In the genomic region with DNA sequence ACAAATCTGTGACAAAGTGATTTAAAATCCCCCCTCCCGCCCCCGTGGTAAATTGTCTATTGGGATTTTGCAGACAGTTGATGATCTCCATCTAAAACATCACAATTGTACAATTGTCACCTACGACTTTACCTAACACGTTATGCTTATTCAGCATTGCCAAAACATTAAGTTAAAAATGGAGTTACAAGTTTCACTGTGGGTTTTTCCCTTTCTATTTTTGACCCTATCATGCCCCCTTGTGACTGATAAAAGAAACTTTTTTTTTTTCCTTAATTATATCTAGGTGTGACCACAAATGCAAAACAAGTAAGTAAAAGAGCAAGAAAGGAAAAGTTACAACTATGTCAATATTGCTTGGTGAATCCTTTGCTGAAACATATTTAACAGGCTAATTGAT, we compare ENCODE assay signal across 20 mouse cellular contexts.
DNase-seq lines count a peak whose midpoint lies in the region; ATAC-seq and TF ChIP-seq lines count a peak whose summit lies in the region.
"Had no signal": no experiment of that assay in that cellular context is flagged by ENCODE, and none has a peak within 500 bp of the region (broad histone marks: within the 10 kb centered on the region; RNA-seq: fewer than 3 reads in every experiment).

No protein-coding gene starts in this region.

- H3K4me3 ChIP-seq in kidney, embryonic 15.5 days (replicated peaks): 0 out of 2 replicates have a peak overlapping the region, but pooled peaks have one; percentile 18
- no peak overlapping the region for H3K4me3 ChIP-seq in MEL (ENCODE audit: control insufficient read depth in 1 of 2, insufficient read depth in 1 of 2, low read depth in 2 of 2, low read length in 2 of 2)
- peak overlapping the region; percentile 14; the same call in 1 of the 2 replicates for H3K4me3 ChIP-seq in embryonic facial prominence, embryonic 14.5 days (ENCODE audit: low read depth, low read length)
- no peak overlapping the region for H3K4me3 ChIP-seq in left cerebral cortex, adult 2 months
- H3K4me3 ChIP-seq in hindbrain, embryonic 13.5 days: no peak overlapping the region
- H3K4me3 ChIP-seq: embryonic facial prominence, embryonic 12.5 days; megakaryocyte, embryonic 14.5 days; midbrain, embryonic 15.5 days; neural tube, embryonic 15.5 days had no signal

- no peaks in the 10 kb centered on the region for H3K4me1 ChIP-seq in kidney, embryonic 15.5 days
- H3K4me1 ChIP-seq in MEL (ENCODE audit: control insufficient read depth in 1 of 2, insufficient read depth in 2 of 2, low read length in 2 of 2): no peaks in the 10 kb centered on the region
- no peaks in the 10 kb centered on the region; the same call in 1 of the 2 replicates for H3K4me1 ChIP-seq in embryonic facial prominence, embryonic 14.5 days (ENCODE audit: control insufficient read depth, insufficient read depth, low read length)
- H3K4me1 ChIP-seq in hindbrain, embryonic 13.5 days (replicated peaks): no peaks in the 10 kb centered on the region
- H3K4me1 ChIP-seq: embryonic facial prominence, embryonic 12.5 days; megakaryocyte, embryonic 14.5 days; midbrain, embryonic 15.5 days; neural tube, embryonic 15.5 days had no signal

- H3K4me2 ChIP-seq in kidney, embryonic 15.5 days: 0 out of 2 replicates have a peak overlapping the region, but pooled peaks have one; percentile 5
- H3K4me2 ChIP-seq in embryonic facial prominence, embryonic 14.5 days (ENCODE audit: low read depth, low read length): no peak overlapping the region
- H3K4me2 ChIP-seq in hindbrain, embryonic 13.5 days: no peak overlapping the region
- H3K4me2 ChIP-seq: embryonic facial prominence, embryonic 12.5 days; midbrain, embryonic 15.5 days; neural tube, embryonic 15.5 days had no signal

- no peaks in the 10 kb centered on the region for H3K9me3 ChIP-seq in kidney, embryonic 15.5 days (replicated peaks)
- H3K9me3 ChIP-seq in MEL (replicated peaks; ENCODE audit: insufficient read depth, low read length): no peaks in the 10 kb centered on the region
- no peaks in the 10 kb centered on the region for H3K9me3 ChIP-seq in embryonic facial prominence, embryonic 14.5 days (ENCODE audit: control insufficient read depth, low read length)
- no peaks in the 10 kb centered on the region for H3K9me3 ChIP-seq in hindbrain, embryonic 13.5 days
- H3K9me3 ChIP-seq: embryonic facial prominence, embryonic 12.5 days; G1E; megakaryocyte, embryonic 14.5 days; midbrain, embryonic 15.5 days; neural tube, embryonic 15.5 days had no signal

- no peak overlapping the region for H3K27ac ChIP-seq in kidney, embryonic 15.5 days
- no peak overlapping the region for H3K27ac ChIP-seq in MEL (ENCODE audit: control insufficient read depth, low read depth, low read length)
- no peak overlapping the region; the same call in 1 of the 2 replicates for H3K27ac ChIP-seq in embryonic facial prominence, embryonic 14.5 days (replicated peaks; ENCODE audit: low read depth, low read length)
- H3K27ac ChIP-seq in left cerebral cortex, adult 2 months: no peak overlapping the region
- H3K27ac ChIP-seq in hindbrain, embryonic 13.5 days: no peak overlapping the region
- H3K27ac ChIP-seq: embryonic facial prominence, embryonic 12.5 days; midbrain, embryonic 15.5 days; neural tube, embryonic 15.5 days had no signal

- no peak for DNase-seq in kidney, postnatal 4 days
- DNase-seq in 416B (ENCODE audit: low read depth) (peak; percentile 57), MEL (ENCODE audit: low read depth, low spot score) (peak; percentile 1)
- peak; percentile 12 for DNase-seq in embryonic facial prominence, embryonic 14.5 days (ENCODE audit: low spot score)
- no peak for DNase-seq in left cerebral cortex, adult 2 months (ENCODE audit: extremely low spot score in 1 of 2, low spot score in 2 of 2)
- no peak for DNase-seq in Muller cell, postnatal 12 days (ENCODE audit: inconsistent ontology term)
- DNase-seq: adrenal gland, adult 8-10 months; cerebellum, adult 18-20 months; forebrain, postnatal 0 days; kidney, adult 11 months; layer of hippocampus, postnatal 36 days; liver; lung, postnatal 10 days had no signal

- no peaks in the 10 kb centered on the region for H3K27me3 ChIP-seq in kidney, embryonic 15.5 days
- H3K27me3 ChIP-seq in MEL (ENCODE audit: control insufficient read depth in 1 of 2, insufficient read depth in 2 of 2, low read length in 2 of 2): no peaks in the 10 kb centered on the region
- no peaks in the 10 kb centered on the region for H3K27me3 ChIP-seq in embryonic facial prominence, embryonic 14.5 days (replicated peaks; ENCODE audit: control insufficient read depth, insufficient read depth, low read length)
- no peaks in the 10 kb centered on the region for H3K27me3 ChIP-seq in hindbrain, embryonic 13.5 days
- H3K27me3 ChIP-seq: embryonic facial prominence, embryonic 12.5 days; megakaryocyte, embryonic 14.5 days; midbrain, embryonic 15.5 days; neural tube, embryonic 15.5 days had no signal

- no peak for TF ChIP-seq EP300 in MEL (IDR thresholded peaks at IDR 0.05; ENCODE audit: low read depth in 1 of 2, low read length in 2 of 2)

- intact Hi-C loops in left cerebral cortex, adult 2 months (cut with DNase I): no loop called here

- no peak for TF ChIP-seq CTCF in MEL (IDR thresholded peaks at IDR 0.05 in 2 of 3, conservative IDR thresholded peaks at IDR 0.05 in 1 of 3; ENCODE audit: control insufficient read depth in 1 of 3, insufficient read depth in 1 of 3, low read depth in 2 of 3, low read length in 3 of 3, poor library complexity in 1 of 3, severe bottlenecking in 1 of 3)
- TF ChIP-seq CTCF in left cerebral cortex, adult 2 months (IDR thresholded peaks at IDR 0.05): no peak

- no peaks in the 10 kb centered on the region for H3K79me2 ChIP-seq in MEL (ENCODE audit: control insufficient read depth, insufficient read depth, low read length, poor library complexity)

- no peak for TF ChIP-seq RAD21 in MEL (IDR thresholded peaks at IDR 0.05; ENCODE audit: low read depth, low read length)

- ATAC-seq in kidney, embryonic 15.5 days (replicated peaks; ENCODE audit: low FRiP score): no peak
- no peak for ATAC-seq in embryonic facial prominence, embryonic 14.5 days (ENCODE audit: low read depth)
- no peak for ATAC-seq in hindbrain, embryonic 13.5 days (ENCODE audit: low FRiP score)
- ATAC-seq: forebrain, postnatal 0 days; midbrain, embryonic 15.5 days had no signal

- 60% methylated on average over 4 of the region's 4 CpGs for WGBS in kidney, embryonic 15.5 days
- WGBS in embryonic facial prominence, embryonic 14.5 days: 55% methylated on average over 4 of the region's 4 CpGs
- 64% methylated on average over 4 of the region's 4 CpGs for WGBS in hindbrain, embryonic 13.5 days

- no peaks in the 10 kb centered on the region for H3K36me3 ChIP-seq in kidney, embryonic 15.5 days
- no peaks in the 10 kb centered on the region for H3K36me3 ChIP-seq in MEL (ENCODE audit: control insufficient read depth in 1 of 2, insufficient read depth in 2 of 2, low read length in 2 of 2)
- H3K36me3 ChIP-seq in embryonic facial prominence, embryonic 14.5 days (ENCODE audit: control insufficient read depth, insufficient read depth, low read length): no peaks in the 10 kb centered on the region
- no peaks in the 10 kb centered on the region for H3K36me3 ChIP-seq in hindbrain, embryonic 13.5 days
- H3K36me3 ChIP-seq: embryonic facial prominence, embryonic 12.5 days; G1E; midbrain, embryonic 15.5 days; neural tube, embryonic 15.5 days had no signal

- no peak overlapping the region for H3K9ac ChIP-seq in kidney, embryonic 15.5 days
- no peak overlapping the region for H3K9ac ChIP-seq in MEL (ENCODE audit: control insufficient read depth, low read depth, low read length, poor library complexity, severe bottlenecking)
- no peak overlapping the region for H3K9ac ChIP-seq in embryonic facial prominence, embryonic 14.5 days (ENCODE audit: low read depth, low read length)
- no peak overlapping the region for H3K9ac ChIP-seq in hindbrain, embryonic 13.5 days
- H3K9ac ChIP-seq: embryonic facial prominence, embryonic 12.5 days; forebrain, postnatal 0 days; midbrain, embryonic 15.5 days; neural tube, embryonic 15.5 days had no signal

- no peak for TF ChIP-seq POLR2A in MEL (IDR thresholded peaks at IDR 0.05; ENCODE audit: control insufficient read depth in 1 of 2, insufficient read depth in 1 of 2, low read depth in 1 of 2, low read length in 2 of 2, poor library complexity in 1 of 2)

TF ChIP-seq in MEL, 35 proteins besides CTCF, POLR2A, EP300 and RAD21:
- TF ChIP-seq MAX (IDR thresholded peaks at IDR 0.05; ENCODE audit: low read length): no peak

Comparison
In these comparisons a context has a peak if more than half of its experiments do, and no peak if none do; other contexts are left out.
1. H3K4me3 ChIP-seq: peak in kidney, embryonic 15.5 days (single experiment) and embryonic facial prominence, embryonic 14.5 days (single experiment); none in MEL (0 of 2), left cerebral cortex, adult 2 months (single experiment) and hindbrain, embryonic 13.5 days (single experiment).
2. DNase-seq: peak in 416B (single experiment), MEL (single experiment) and embryonic facial prominence, embryonic 14.5 days (single experiment); none in kidney, postnatal 4 days (0 of 2), left cerebral cortex, adult 2 months (0 of 2) and Muller cell, postnatal 12 days (single experiment).